Mouse (Mus musculus) monocyte, adult 2 months (primary cell): ENCODE data around the gene Pafah1b1.

ENCODE experiments used
- DNase-seq, 2 experiments: peaks; one replicate each; pipeline ENCODE4 v3.0.0; 2022; ENCODE audit warnings: low spot score in 2 of 2, low read depth in 1 of 2

Gene Pafah1b1

DNA sequence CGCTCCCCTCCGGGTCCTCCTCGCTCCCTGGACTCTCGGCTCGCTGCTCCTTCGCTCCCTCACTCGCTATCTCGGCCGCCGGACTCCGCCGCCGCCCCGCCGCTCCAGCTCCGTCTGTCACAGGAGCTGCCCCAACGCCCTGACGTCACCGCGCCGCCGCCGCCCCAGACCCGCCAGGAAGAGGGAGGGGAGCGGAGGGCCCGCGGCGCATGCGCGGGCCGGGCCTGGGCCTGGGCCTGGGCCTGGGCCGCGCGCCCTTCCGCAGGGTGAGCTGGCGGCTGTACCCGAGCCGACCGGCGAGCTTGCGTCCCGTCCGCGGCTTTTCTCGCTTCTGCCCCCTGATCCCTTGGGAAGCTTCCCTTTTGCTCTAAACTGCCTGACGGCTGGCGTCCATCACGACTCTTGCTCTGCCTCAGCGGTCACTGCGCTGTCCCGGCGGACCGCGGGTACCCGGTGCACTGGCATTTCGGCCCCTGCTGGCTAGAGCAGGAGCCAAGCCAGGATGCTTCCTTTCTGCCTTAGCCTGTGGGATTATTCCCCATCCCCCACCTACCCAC lies at the start of gene Pafah1b1:
Gene Pafah1b1, minus strand, starts transcription at position 436 of the 557 bp plus-strand sequence.
- DNase-seq, result peak; percentile 83 to 94

GRCm38 (mm10) chr11:74772386-74772785 lies 47.9 kb upstream of the Pafah1b1 start:
- no peak for DNase-seq

DNA sequence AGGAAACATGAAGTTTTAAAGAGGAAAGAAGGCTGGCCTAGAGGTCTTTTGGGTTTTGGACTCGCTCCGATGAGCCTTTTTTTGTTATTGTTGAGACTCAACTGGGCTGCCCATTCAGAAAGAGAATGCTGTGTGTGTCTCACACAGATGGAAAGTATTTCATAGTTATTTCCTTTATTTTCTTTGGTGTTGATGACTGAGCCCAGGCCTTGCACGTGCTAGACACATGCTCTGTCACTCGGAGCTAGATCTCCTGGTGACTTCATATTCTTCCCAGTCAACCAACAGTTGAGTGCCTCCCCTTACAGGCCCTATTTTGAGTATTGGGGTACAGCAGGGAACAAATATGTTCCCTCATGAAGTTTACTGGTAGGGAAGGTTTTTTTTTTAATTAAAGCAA lies 47.2 kb upstream of the Pafah1b1 start:
- DNase-seq, result no peak

- no peak for DNase-seq
These were observed 46.8 kb upstream of the Pafah1b1 start for GRCm38 (mm10) chr11:74771234-74771633.

DNA sequence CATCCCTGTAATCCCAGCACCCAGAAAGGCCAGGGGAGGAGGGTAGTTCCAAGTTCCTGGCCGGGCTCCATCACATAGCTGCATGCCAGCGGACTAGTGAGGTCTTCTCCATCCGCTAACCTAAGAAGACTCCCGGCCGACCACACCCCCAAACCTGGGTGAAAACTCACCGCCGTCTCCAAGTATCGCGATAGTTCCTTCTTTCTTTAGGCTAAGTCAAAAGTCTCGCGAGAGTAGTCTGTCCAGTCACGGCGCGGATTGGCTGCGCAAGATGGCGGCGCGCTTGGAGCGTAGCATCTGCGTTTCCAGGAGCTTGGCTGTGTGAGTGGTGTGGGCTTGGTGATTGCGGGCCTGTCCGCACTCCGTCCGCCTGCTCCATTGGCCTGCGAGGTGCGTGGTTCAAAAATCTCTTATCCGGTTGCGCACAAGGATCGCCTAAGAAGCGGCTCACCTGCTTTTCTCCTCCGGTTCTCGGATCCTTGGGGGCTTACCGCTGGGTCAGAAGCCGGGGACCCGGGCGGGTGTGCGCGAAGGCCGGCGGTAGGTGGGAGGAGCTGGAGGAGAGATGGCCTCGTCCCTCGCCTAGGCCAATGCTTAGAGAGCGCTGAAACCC lies 46.2 kb upstream of the Pafah1b1 start, which contains the start of gene Mettl16:
Gene Mettl16, plus strand, starts transcription at position 236 of the 613 bp plus-strand sequence.
- peak; percentile 89 to 90 for DNase-seq

DNA sequence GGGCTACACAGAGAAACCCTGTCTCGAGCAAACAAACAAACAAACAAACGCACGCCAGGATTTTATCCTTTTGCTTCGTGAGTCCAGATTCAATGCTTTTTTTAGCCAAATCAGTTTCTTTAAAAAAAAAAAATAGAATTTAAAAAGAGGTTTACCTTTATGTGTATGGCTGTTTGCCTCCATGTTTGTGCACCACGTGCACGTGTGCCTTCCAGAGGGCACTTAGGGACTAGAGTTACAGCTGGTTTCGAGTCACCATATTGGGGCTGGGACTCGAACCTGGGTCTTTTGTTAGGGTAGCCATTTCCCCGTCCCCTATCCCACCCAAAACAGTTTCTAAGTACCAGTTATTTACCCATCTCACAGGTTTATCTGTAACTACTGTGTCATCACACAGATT lies 45.6 kb upstream of the Pafah1b1 start:
- no peak for DNase-seq

GRCm38 (mm10) chr11:74768045-74768444 lies 43.6 kb upstream of the Pafah1b1 start:
- peak in 1 of 2 experiments; percentile 11 for DNase-seq

DNA sequence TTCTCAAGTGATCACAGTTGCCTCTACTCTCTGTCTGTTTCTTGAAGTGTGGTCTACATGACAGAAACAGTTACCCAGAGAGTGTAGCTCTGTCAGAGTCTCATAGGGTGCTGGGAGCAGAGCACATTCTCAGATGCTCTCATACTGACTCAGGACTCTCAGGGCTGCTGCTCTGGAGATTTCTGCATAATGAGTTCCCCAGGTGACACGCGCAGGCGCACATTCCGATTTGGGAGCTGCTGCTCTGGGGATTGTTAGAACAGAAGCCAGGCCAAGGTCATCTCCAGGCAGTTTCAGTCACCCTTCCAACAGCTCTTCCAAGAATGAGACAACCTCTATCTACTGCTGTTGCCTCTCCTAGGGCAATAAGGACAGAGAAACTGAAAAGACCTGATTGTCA lies 43.0 kb upstream of the Pafah1b1 start:
- no peak for DNase-seq

- DNase-seq, result no peak
These were observed 39.6 kb upstream of the Pafah1b1 start for GRCm38 (mm10) chr11:74763960-74764625.

- DNase-seq, result no peak
These were observed 36.7 kb upstream of the Pafah1b1 start for GRCm38 (mm10) chr11:74761011-74761705.

DNA sequence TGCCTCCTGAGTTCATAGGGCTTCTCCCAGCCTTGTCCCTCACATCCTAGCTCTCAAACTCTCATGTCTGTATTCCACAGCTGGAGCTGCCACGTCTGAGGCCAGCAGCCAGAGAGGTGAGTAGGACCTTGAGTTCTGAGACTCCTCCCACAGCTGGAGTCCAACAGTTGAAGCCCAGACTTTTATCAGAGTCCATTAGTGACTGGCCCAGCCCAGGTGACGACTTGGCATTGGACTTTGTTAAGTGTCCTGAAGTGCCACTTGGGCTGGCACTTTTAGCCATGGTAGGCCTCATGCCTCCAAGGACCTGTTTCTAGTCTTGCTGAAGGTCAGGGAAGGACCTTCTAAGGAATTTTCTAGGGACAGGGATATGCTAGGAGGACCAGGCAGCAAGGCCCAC lies 32.2 kb upstream of the Pafah1b1 start:
- DNase-seq, result no peak

GRCm38 (mm10) chr11:74751352-74752066 lies 27.0 kb upstream of the Pafah1b1 start:
- no peak for DNase-seq

- DNase-seq, result no peak
These were observed 26.3 kb upstream of the Pafah1b1 start for GRCm38 (mm10) chr11:74750662-74751351.

DNA sequence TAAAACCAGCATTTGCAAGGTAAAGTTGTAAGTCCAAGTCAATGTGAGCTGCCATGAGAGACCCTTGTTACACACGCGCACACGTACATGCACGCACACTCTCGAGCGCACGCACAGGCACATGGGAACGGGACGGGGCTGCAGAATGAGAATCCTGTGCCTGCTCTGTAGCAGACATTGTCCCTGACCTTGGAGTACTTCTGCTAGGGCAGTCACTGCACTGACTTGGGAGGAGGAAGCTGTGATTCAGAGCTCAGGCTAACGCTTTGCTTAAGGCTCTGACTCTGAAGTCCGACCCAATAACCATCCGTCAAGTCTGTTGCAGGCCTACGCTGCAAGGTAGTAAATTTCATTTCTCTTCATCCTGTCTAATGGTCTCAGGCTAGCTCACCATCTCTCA lies 24.8 kb upstream of the Pafah1b1 start:
- no peak for DNase-seq

GRCm38 (mm10) chr11:74748022-74748421 lies 23.6 kb upstream of the Pafah1b1 start:
- no peak for DNase-seq

- no peak for DNase-seq
These were observed 13.4 kb upstream of the Pafah1b1 start for GRCm38 (mm10) chr11:74737861-74738260.

- DNase-seq, result no peak
These were observed 10.4 kb upstream of the Pafah1b1 start for GRCm38 (mm10) chr11:74734917-74735316.

DNA sequence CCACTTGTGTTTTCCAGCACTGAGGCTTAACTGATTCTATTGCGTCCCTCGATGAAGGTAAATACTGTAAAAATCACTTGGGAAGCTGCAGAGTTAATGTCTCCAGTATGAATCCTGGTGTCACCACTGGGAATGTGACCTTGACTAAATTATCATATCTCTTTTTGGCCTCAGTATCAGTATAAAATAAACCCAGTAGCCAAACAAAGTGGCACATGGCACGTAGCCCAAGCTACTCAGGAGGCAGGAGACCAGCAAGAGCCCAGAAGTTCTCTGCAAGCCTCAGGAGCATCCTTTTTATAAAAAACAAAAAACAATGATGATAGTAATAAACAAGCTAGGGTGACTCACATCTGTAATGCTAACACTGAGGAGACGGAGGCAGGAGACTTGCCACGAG lies 711 bp upstream of the Pafah1b1 start:
- no peak for DNase-seq

DNA sequence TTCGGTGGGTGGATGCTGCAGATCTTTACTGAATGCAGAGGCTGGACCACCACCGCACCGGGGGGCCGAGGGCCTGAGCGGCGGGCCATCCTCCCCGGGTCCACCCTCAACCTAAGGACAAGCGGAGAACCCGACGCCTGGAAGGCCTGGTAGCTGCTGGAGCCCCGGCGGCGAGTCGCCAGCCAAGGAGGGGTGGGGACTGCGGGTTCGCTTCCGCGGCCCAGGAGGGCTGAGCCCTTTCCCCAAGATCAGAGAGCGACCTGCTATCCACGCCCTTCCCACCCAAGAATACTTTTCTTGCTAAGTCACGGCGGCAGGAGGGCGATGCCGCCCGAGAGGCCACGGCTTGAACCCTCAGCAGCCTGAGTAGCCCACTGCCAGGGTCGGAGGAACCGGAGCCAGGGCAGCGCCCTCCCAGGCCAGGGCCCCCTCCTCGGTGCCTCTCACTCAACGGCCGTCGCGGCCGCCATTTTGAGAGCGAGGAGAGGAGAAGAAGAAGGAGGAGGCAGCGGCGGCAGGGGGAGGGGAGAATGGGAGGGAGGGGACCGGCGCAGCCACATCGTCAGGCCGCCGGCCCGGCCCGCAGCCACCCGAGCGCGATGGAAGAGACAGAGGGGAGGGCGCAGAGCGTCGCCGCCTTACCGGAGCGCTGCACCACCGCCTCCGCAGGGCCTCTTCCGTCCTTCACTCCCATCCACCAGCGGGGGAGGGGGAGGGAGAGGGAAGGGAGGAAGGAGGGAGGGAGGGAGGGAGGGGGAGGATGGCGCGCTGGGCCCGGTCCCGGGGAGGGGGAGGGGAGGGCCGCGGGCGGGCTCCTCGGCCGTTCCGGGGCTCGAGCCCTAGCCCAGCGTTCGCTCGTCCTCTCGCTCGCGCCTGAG lies 874 bp downstream of the Pafah1b1 start:
- peak; percentile 44 to 72 for DNase-seq

DNA sequence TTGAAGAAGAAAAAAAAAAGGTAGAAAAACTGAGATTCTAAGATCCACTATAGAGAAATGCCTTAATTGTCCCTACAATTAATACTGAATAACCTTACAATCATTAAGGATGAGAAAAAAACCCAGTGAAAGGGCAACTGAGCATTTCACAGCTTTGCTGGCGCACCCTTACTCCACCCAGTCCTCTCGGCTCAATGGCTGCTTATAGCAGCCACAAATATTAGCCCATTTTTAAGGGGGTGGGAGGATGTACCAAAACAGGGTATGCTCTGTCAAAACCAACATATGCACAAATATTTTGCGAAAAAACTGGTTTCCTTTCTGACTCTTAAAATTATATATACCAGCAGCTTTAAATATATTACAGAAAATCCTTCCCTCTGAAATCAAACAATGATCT lies 2.5 kb downstream of the Pafah1b1 start:
- DNase-seq, result no peak
